Mouse (Mus musculus) spleen, adult 2 months (tissue): ENCODE results near the gene Mfsd1.

Experiments used
- CTCF ChIP-seq: fragments of 200-500 bp; IDR thresholded peaks from 2 replicates; pipeline ENCODE4 v1.5.1; 2011; ENCODE audit warnings: mild to moderate bottlenecking, inconsistent platforms; ENCODE audit not compliant: insufficient read depth, insufficient read length, insufficient replicate concordance; ENCODE audit errors: extremely low read depth
- POLR2A ChIP-seq: fragments of 200-500 bp; IDR thresholded peaks from 2 replicates; pipeline ENCODE4 v1.6.1; 2011; ENCODE audit warnings: low read depth, low read length, inconsistent platforms

DNA sequence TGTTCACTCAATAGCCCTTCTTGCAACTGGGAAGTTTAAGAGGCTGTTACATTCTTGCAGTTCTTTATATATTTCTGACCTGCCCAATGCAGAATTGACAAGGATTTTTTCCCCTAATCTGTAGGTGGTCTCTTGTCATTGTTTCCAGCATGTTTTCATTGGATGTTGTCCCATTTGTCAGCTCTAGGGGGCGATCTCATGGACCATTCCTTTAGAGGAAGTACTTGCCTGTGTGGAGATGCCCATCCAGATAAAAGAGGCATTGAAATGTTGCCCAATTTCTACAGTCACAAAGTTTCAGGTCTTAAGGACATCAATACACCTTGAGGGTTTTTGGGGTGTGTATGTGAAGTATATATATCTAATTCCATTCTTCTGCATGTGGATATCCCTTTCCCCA lies 9.0 kb upstream of the Mfsd1 start:
- TF ChIP-seq POLR2A (no peak), CTCF (no peak)
